Mouse (Mus musculus): ENCODE measurements around the gene Fgfr2. TPM values are rescaled to one million over a fixed set of nuclear protein-coding genes. Genes with fewer than 3 reads are reported as not detected.
A peak's percentile ranks its signal among the peaks of the same experiment; 100 is the strongest.

Fgfr2 gene
- polyA plus RNA-seq, 1 experiment from 2014 or later, result 24.9 TPM

DNA sequence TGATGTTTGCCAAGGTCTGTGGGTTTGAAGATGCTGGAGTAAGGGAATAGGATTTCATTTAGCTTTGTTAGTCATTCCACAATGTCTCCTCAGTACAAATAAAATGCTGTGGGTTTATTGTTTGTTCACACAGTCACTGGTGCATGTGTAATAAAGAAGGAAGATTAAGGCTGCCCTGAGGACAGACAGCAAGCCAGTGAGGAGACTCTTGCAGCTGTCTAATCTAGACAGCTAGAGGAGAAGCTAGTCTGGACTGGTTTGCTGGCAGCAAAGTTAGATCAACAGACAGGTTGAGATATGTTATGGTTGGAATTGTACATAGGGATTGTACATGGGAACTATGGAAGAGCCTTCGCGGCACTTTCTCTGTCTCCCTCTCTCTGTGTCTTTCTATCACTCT is 2115.9 kb downstream of the Fgfr2 start:
- 92% methylated on average over 2 of the region's 2 CpGs for WGBS (ENCODE audit: insufficient replicate concordance)
- Histone ChIP-seq H3K4me2 (no peak overlapping the region), H3K9me3 (replicated peaks; ENCODE audit: control insufficient read depth, low read length) (peaks cover 2% of the 10 kb centered on the region; the same call in 1 of the 2 replicates), H3K9ac (ENCODE audit: low read depth, low read length) (no peak overlapping the region), H3K27me3 (ENCODE audit: control insufficient read depth, insufficient read depth, low read length) (no peaks in the 10 kb centered on the region), H3K4me3 (ENCODE audit: low read depth, low read length) (no peak overlapping the region), H3K27ac (ENCODE audit: low read depth, low read length) (no peak overlapping the region), H3K4me1 (ENCODE audit: control insufficient read depth, insufficient read depth, low read length) (no peaks in the 10 kb centered on the region), H3K36me3 (ENCODE audit: control insufficient read depth, insufficient read depth, low read length) (no peaks in the 10 kb centered on the region)
- ATAC-seq (replicated peaks; ENCODE audit: insufficient number of reproducible peaks, low FRiP score, low TSS enrichment), result no peak

DNA sequence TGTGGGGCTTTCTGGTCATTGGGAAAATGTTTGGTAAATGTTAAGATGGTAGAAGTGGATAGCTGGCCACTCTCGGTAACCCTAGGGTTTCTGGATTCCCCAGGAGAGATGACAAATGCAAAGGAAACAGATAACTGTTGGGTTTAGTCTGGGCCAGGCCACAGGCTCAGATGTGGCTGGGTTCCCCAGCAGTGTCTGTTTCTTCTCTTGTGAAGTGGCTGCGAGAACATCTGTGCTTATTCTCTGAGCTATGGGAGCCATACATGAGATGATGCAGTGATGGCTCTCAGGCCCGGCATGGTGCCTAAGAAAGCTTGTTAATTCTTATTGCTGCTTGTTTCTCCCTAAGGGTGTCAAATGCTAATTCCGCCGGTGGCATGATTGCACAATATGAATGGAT is 2119.1 kb downstream of the Fgfr2 start:
- no peaks in the 10 kb centered on the region for H3K4me1 ChIP-seq (ENCODE audit: control insufficient read depth, insufficient read depth, low read length)

DNA sequence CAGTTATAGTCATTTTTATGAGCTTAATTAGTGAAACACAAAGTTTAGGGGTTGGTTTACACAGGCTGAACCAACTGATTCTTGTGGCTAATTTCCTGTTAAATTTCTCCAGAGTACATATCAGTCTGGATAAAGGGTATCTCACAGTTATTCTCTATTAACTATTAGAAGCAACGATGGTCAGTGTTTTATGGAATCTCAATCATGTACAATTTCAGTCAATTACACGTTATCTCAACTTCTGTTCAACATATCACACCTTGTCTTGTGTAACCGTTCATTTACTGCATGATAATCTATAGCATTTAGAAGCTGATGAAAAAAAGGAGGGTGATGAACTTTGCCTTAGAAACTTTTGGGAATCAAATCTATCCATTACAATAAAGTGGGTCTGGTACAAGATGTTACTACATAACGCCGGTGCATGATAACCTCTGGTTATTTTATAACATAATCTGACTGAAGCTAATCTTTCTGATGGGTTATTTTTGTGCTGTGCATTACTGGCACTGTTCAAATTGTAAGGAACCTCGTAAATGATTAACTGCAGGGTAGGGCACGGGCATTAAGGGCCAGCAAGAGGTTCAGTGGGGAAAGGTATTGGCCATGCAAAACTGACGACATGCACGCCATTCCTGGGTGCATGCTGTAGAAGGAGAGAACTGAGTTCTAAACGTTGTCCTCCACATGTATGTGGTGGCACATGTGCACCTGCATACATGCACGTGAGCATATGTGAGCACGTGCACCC is 2121.0 kb downstream of the Fgfr2 start:
- Histone ChIP-seq H3K27ac (ENCODE audit: low read depth, low read length) (no peak overlapping the region), H3K27me3 (ENCODE audit: control insufficient read depth, insufficient read depth, low read length) (no peaks in the 10 kb centered on the region), H3K4me2 (no peak overlapping the region), H3K9ac (ENCODE audit: low read depth, low read length) (no peak overlapping the region), H3K4me3 (ENCODE audit: low read depth, low read length) (no peak overlapping the region), H3K4me1 (ENCODE audit: control insufficient read depth, insufficient read depth, low read length) (no peaks in the 10 kb centered on the region), H3K36me3 (ENCODE audit: control insufficient read depth, insufficient read depth, low read length) (no peaks in the 10 kb centered on the region), H3K9me3 (replicated peaks; ENCODE audit: control insufficient read depth, low read length) (peaks cover under 1% of the 10 kb centered on the region; the same call in 1 of the 2 replicates)
- WGBS (ENCODE audit: insufficient replicate concordance), result 76% methylated on average over 12 of the region's 12 CpGs
- no peak for ATAC-seq (replicated peaks; ENCODE audit: insufficient number of reproducible peaks, low FRiP score, low TSS enrichment)

More for the DNA sequence above, 2119.1 kb downstream of the Fgfr2 start:
- Histone ChIP-seq H3K9ac (ENCODE audit: low read depth, low read length) (no peak overlapping the region), H3K4me3 (ENCODE audit: low read depth, low read length) (no peak overlapping the region), H3K4me2 (no peak overlapping the region), H3K27me3 (ENCODE audit: control insufficient read depth, insufficient read depth, low read length) (no peaks in the 10 kb centered on the region), H3K36me3 (ENCODE audit: control insufficient read depth, insufficient read depth, low read length) (no peaks in the 10 kb centered on the region), H3K27ac (ENCODE audit: low read depth, low read length) (no peak overlapping the region), H3K9me3 (replicated peaks; ENCODE audit: control insufficient read depth, low read length) (peaks cover 2% of the 10 kb centered on the region; the same call in 1 of the 2 replicates)
- 80% methylated on average over 5 of the region's 5 CpGs for WGBS (ENCODE audit: insufficient replicate concordance)
- no peak for ATAC-seq (replicated peaks; ENCODE audit: insufficient number of reproducible peaks, low FRiP score, low TSS enrichment)

DNA sequence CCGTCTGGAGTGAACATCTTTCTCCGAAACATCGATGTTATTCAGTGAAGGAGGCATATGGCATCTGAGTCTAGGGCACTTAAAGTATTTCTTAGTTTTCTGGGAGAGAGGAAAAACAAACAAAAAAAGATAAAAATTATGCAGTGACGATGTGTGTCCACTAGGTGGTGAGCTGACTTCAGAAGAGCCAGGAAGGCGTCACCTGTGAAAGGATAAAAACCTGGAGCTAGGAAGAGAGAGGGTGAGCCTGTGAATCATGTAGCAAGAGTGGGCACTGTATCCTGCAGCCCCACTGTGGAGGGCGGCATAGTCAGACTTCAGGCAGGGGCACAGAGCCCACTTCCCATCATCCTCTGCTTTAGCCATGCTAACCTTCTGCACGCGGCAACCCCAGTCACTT is 2129.2 kb downstream of the Fgfr2 start:
- H3K27me3 ChIP-seq (ENCODE audit: control insufficient read depth, insufficient read depth, low read length), result no peaks in the 10 kb centered on the region
- H3K4me3 ChIP-seq (ENCODE audit: low read depth, low read length), result no peak overlapping the region
- H3K4me1 ChIP-seq (ENCODE audit: control insufficient read depth, insufficient read depth, low read length), result no peaks in the 10 kb centered on the region
- no peak overlapping the region for H3K27ac ChIP-seq (ENCODE audit: low read depth, low read length)
- WGBS (ENCODE audit: insufficient replicate concordance), result 43% methylated on average over 8 of the region's 8 CpGs
- H3K36me3 ChIP-seq (ENCODE audit: control insufficient read depth, insufficient read depth, low read length), result no peaks in the 10 kb centered on the region
- peaks cover 3% of the 10 kb centered on the region; the same call in 1 of the 2 replicates for H3K9me3 ChIP-seq (replicated peaks; ENCODE audit: control insufficient read depth, low read length)
- no peak for ATAC-seq (replicated peaks; ENCODE audit: insufficient number of reproducible peaks, low FRiP score, low TSS enrichment)
- no peak overlapping the region for H3K9ac ChIP-seq (ENCODE audit: low read depth, low read length)
- no peak overlapping the region for H3K4me2 ChIP-seq

DNA sequence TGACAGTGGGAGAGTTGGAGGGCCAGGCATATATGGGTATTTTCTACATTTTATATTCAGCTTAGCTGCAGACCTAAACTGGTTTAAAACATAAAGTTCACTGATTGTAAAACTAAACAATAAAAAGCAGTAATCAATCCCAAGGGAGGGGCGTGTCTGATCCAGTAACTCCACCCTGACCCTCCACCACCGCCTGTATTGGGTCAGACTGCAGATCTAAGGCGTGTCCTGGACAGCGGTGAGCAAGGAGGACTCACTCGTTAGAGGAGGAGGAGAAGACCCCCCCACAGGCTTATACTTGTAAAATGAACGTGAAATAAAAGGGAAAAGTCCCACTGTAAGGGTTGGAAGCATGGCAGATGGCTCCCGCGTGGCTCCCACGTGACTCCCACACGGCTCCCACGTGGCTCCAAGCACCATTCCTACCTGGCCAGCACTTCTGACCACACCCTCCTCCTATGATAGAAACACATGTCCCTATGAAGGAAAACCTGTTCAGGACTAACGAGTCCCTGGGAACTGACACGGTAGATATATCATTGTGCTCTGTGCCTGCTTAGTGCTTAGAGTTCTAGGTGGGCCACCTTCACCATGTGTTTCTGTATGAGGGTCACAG is 2131.9 kb downstream of the Fgfr2 start:
- peaks cover 14% of the 10 kb centered on the region for H3K4me1 ChIP-seq (ENCODE audit: control insufficient read depth, insufficient read depth, low read length)
- H3K4me2 ChIP-seq, result no peak overlapping the region
- H3K27me3 ChIP-seq (ENCODE audit: control insufficient read depth, insufficient read depth, low read length), result no peaks in the 10 kb centered on the region
- H3K9me3 ChIP-seq (replicated peaks; ENCODE audit: control insufficient read depth, low read length), result peaks cover 3% of the 10 kb centered on the region; the same call in 1 of the 2 replicates
- no peak overlapping the region for H3K27ac ChIP-seq (ENCODE audit: low read depth, low read length)
- no peak overlapping the region for H3K9ac ChIP-seq (ENCODE audit: low read depth, low read length)
- H3K36me3 ChIP-seq (ENCODE audit: control insufficient read depth, insufficient read depth, low read length), result no peaks in the 10 kb centered on the region; the same call in 1 of the 2 replicates
- ATAC-seq (replicated peaks; ENCODE audit: insufficient number of reproducible peaks, low FRiP score, low TSS enrichment), result no peak
- 79% methylated on average over 13 of the region's 13 CpGs for WGBS (ENCODE audit: insufficient replicate concordance)
- H3K4me3 ChIP-seq (ENCODE audit: low read depth, low read length), result no peak overlapping the region

DNA sequence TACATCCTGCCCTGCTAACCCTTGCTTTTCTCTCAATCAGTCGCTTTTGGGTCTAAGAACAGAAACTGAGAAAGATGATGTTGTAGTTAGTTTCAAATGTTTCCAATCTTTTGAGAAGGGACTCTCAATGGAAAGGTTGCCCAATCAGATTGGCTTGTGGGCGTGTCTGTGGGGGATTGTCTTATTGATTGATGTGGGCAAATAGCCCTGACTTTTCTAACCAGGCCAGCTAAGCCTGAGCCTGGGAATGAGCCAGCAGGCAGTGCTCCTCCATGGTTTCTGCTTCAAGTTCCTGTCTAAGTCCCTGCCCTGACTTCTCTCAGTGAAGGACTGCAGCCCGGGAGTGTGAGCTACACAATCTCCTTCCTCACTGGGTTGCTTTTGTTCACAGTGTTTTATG is 2133.8 kb downstream of the Fgfr2 start:
- H3K4me3 ChIP-seq (ENCODE audit: low read depth, low read length), result no peak overlapping the region
- no peaks in the 10 kb centered on the region for H3K27me3 ChIP-seq (ENCODE audit: control insufficient read depth, insufficient read depth, low read length)
- H3K9me3 ChIP-seq (replicated peaks; ENCODE audit: control insufficient read depth, low read length), result no peaks in the 10 kb centered on the region
- no peak overlapping the region for H3K27ac ChIP-seq (ENCODE audit: low read depth, low read length)
- no peaks in the 10 kb centered on the region; the same call in 1 of the 2 replicates for H3K36me3 ChIP-seq (ENCODE audit: control insufficient read depth, insufficient read depth, low read length)
- 66% methylated on average over 3 of the region's 3 CpGs for WGBS (ENCODE audit: insufficient replicate concordance)
- no peak overlapping the region for H3K9ac ChIP-seq (ENCODE audit: low read depth, low read length)
- peaks cover 14% of the 10 kb centered on the region for H3K4me1 ChIP-seq (ENCODE audit: control insufficient read depth, insufficient read depth, low read length)
- H3K4me2 ChIP-seq, result no peak overlapping the region
- no peak for ATAC-seq (replicated peaks; ENCODE audit: insufficient number of reproducible peaks, low FRiP score, low TSS enrichment)

DNA sequence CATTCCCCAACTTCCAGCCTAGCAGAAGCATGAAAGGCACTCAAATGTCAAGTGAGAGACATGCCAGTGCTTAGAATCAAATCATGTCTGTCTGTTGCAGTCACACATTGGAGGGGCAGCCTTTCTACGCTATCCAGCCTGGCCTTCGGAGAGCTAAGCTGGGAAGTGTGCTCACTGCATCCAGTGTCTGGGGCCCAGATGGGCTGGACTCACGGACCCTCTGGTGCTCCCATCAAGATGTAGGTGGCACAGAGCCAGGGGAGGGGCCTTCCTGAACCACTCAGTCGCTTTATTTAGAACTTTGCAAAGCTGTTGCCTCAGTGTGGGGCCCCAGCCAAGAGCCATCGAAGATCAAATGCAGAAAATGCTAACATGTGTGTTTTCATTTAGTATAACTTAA is 2135.0 kb downstream of the Fgfr2 start:
- ATAC-seq (replicated peaks; ENCODE audit: insufficient number of reproducible peaks, low FRiP score, low TSS enrichment), result no peak; the same call in 1 of the 2 replicates
- H3K36me3 ChIP-seq (ENCODE audit: control insufficient read depth, insufficient read depth, low read length), result no peaks in the 10 kb centered on the region; the same call in 1 of the 2 replicates
- no peak overlapping the region; the same call in 1 of the 2 replicates for H3K4me2 ChIP-seq
- peak overlapping the region; percentile 35; the same call in 1 of the 2 replicates for H3K27ac ChIP-seq (ENCODE audit: low read depth, low read length)
- WGBS (ENCODE audit: insufficient replicate concordance), result 36% methylated on average over 5 of the region's 5 CpGs
- H3K4me3 ChIP-seq (ENCODE audit: low read depth, low read length), result no peak overlapping the region
- no peak overlapping the region for H3K9ac ChIP-seq (ENCODE audit: low read depth, low read length)
- no peaks in the 10 kb centered on the region for H3K9me3 ChIP-seq (replicated peaks; ENCODE audit: control insufficient read depth, low read length)
- H3K4me1 ChIP-seq (ENCODE audit: control insufficient read depth, insufficient read depth, low read length), result peaks cover 14% of the 10 kb centered on the region
- no peaks in the 10 kb centered on the region for H3K27me3 ChIP-seq (ENCODE audit: control insufficient read depth, insufficient read depth, low read length)

DNA sequence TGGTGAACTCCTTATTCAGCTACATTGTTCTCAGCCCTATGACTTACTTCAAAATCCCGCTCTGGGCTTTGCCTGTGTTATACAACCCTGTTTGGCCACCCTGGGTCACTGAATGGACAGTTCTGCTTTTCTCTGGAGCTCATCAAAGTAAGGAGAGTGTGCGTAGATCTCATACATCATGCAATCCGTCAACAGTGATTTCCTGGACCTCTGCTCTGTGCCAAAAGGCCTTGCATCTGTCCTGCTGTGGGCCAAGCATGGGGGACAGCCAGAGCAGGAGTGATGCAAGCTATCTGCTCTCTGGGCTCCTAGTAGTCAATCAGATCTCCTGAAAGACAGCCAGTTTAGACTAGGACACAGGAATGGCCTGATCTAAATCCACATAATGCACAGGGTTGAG is 2137.4 kb downstream of the Fgfr2 start:
- H3K9me3 ChIP-seq (replicated peaks; ENCODE audit: control insufficient read depth, low read length), result no peaks in the 10 kb centered on the region
- peaks cover 29% of the 10 kb centered on the region for H3K4me1 ChIP-seq (ENCODE audit: control insufficient read depth, insufficient read depth, low read length)
- H3K4me3 ChIP-seq (ENCODE audit: low read depth, low read length), result no peak overlapping the region
- no peak overlapping the region for H3K27ac ChIP-seq (ENCODE audit: low read depth, low read length)
- H3K4me2 ChIP-seq, result no peak overlapping the region
- no peaks in the 10 kb centered on the region; the same call in 1 of the 2 replicates for H3K36me3 ChIP-seq (ENCODE audit: control insufficient read depth, insufficient read depth, low read length)
- H3K9ac ChIP-seq (ENCODE audit: low read depth, low read length), result no peak overlapping the region
- no peak for ATAC-seq (replicated peaks; ENCODE audit: insufficient number of reproducible peaks, low FRiP score, low TSS enrichment)
- WGBS (ENCODE audit: insufficient replicate concordance), result 68% methylated on average over 3 of the region's 3 CpGs
- no peaks in the 10 kb centered on the region for H3K27me3 ChIP-seq (ENCODE audit: control insufficient read depth, insufficient read depth, low read length)

Data from heart, embryonic 11.5 days (tissue).